Mouse (Mus musculus): ENCODE measurements around the gene Padi6.

Padi6 gene

DNA sequence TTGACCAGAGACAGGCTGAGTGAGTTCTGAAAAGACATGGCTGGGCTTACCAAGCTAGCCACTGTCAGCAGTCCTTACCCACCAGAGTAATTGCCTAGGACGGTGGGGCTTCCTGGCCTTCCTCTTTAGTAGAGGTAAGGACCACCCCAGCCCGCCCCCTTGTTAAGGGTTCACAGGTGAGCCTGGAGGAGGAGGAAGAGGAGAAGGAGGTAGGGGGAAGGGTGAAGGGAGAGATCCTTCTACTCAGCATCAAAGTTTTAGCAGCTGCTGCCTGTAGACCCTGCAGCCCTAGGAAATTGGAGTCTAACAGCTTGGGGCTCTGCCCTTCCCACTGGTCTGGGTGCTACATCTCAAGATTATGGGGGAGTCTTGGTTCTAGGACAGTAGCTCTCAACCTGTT lies at the start of gene Padi6:
Gene Padi6 (minus strand): TSS at position 101 of the 400 bp plus-strand sequence.
- no peak for DNase-seq (ENCODE audit: low read depth)

DNA sequence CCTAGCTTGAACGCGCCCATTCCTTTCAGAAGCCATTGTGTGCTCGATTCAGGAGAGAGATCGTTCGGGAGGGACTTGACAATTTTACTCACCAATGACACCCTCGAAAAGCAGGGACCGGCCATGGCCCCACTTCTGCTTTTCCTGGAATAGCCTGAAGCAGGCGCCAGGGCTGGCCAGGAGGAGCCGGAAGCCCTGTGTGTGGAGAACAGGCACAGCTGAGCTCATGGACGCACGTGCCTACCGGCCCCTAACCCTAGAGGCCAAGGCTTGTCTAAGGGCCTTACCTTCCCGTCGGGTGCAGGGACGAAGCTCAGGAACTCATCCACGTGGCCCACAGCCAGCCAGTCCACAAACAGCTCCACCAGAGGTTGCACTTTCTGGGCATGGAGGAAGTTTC lies 48.6 kb upstream of the Padi6 start:
- DNase-seq (ENCODE audit: low read depth), result no peak

DNA sequence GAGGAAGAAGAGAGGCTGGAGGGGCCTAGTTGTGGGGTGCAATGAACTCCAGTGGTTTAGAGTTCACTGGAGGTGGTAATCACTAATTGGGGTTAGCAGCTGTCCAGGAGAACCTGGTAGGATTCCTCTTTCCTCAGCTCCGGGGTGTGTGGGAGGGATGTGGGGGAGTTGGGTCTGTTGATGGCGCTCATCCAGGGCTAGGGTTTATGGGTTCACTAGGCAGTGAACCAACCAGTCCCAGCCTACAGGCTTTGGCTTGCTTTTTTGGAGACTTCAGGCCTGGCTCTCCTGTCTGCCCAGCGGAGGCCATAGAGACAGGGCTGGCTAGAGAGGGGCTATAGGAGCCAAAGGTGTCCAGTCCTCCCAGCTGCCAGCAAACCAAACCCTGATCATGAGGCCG lies 47.5 kb upstream of the Padi6 start:
- DNase-seq (ENCODE audit: low read depth), result no peak

DNA sequence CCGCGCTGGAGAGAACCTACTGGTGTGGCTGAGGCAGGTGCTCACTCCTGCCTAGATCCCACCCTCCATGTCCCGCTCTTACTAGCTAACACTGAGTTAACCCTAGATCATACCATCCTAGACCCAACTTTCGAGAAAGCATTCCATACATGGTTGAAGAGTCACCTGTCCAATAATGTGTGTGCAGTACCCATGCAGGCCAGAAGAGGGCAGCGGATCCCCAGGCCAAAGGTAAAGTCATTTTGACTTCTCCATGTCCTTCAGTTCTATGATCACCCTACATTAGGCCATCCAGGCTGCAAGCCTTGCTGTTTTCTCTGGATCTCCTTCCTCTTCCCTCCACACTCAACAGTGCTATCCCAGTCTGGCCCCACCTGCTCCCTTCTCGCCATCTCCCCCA lies 46.5 kb upstream of the Padi6 start:
- DNase-seq (ENCODE audit: low read depth), result peak; percentile 75

DNA sequence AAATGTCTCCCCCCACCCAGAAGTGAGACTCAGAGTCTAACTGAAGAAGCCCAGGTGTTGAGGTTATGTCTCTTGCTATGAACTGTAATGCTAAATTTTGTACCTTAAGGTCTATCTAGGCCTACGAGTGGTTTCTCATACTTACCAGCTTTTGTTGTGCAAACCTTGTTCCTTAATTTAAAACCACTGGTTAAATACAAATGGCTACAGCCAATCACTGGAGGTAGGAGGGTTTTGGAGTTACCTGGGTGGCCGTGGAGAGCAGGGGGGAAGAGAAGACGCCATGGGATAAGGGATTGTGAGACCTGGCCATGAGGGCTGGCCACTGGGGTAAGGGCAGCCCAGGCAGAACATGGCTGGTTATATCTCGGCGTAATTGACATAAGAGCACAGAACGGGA lies 45.8 kb upstream of the Padi6 start:
- DNase-seq (ENCODE audit: low read depth), result no peak

DNA sequence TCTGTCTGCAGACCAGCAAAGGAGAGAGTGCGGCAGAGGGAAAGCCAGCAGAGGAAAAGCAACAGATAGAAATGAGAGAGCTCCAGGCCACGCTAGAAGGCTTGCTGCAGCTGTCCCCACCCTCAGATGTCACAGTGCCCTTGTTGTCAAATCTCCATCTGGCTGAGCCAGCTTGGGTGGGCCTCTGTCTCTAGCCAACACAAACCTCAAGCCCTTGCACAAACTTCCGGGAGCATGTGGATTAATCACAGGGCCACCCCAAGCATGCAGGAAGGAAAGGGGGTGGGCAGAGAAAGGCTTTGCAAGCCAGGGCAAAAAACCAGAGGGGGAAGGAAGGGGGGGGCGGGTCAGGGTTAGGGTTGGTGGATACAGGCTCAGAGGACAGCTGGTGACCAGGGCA lies 45.0 kb upstream of the Padi6 start:
- no peak for DNase-seq (ENCODE audit: low read depth)

DNA sequence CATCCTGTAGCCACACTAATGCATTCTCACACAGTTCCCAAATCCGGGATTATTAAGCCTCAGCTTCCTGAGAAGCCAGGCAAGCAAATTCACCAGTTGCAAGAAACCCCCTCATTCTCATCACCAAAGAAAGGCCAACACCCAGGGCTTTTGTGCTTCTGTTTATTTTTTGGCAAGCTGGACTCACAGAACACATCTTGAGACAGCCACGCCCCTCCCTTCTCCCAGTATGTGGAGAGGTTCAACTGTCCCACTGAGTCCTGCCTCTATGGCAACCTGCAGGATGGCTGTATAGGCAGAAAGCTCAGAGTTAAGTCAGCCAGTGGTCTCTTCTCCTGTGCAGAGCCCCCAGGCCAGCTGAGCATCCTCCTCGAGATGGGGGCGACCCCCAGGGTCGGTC lies 42.8 kb upstream of the Padi6 start:
- DNase-seq (ENCODE audit: low read depth), result no peak

DNA sequence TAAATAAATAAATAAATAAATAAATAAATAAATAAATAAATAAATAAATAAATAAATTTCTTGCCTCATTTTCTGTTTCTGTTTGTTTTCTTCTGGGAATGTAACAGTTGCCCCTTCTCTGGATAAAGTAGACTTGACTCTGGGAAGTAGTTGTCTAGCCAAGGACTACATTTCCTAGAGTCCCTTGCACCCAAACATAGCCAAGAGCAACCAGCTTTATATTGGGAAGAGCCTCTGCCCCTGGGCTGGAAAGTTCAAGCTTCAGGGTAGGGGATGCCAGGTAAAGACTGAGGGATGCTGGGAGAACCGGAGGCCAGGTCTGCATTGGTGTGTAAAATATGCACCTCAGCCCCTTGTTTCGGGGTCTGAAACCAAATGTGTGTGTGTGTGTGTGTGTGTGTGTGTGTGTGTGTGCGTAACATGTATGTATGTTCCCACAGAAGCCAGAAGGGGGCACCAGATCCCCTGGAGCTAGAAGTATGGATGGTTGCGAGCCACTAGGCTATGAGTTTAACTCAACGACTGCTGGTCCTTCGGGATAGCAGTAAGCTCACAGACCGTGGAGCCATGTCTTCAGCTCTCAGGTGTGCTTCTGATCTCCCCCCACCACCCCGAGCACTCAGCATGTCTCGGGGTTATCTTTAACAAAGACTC lies 42.0 kb upstream of the Padi6 start:
- no peak for DNase-seq (ENCODE audit: low read depth)

DNA sequence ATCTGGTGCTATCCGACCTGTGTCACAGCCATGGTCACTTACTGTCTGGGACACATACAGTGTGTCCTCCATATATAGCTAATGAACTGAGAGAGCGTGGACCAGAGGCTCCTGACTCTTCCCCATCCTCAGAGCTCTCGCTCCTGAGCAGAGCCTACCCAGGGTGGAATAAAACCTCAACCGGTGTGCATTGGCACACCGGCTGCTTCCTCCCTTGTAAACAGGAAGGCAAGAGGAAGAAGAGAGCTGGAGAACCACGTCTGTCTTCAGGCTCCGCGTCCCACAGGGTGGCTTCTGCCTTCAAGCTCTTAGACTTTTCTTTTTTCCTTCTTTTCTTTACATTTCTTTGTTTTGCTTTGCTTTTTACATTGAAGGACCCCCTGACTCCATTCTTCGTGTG lies 40.4 kb upstream of the Padi6 start:
- no peak for DNase-seq (ENCODE audit: low read depth)

DNA sequence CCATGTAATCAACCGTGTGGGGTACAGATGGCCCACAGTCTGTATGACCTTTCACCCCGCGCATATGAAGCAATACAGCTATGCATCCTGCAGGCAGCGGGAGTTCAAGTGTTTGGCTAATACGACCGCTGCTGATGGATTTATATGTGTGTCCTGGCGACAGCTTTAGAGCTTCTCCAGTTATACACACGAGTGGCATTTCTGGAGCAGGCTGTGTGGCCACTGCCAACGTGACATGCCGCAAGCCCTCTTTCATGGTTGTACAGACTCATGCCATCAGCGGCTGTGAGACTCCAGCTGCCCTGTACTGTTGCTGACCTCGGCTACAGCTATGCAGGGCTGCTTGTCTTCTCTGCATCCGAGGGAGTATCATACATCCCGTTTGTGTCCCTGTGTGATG lies 38.1 kb upstream of the Padi6 start:
- DNase-seq (ENCODE audit: low read depth), result no peak

DNA sequence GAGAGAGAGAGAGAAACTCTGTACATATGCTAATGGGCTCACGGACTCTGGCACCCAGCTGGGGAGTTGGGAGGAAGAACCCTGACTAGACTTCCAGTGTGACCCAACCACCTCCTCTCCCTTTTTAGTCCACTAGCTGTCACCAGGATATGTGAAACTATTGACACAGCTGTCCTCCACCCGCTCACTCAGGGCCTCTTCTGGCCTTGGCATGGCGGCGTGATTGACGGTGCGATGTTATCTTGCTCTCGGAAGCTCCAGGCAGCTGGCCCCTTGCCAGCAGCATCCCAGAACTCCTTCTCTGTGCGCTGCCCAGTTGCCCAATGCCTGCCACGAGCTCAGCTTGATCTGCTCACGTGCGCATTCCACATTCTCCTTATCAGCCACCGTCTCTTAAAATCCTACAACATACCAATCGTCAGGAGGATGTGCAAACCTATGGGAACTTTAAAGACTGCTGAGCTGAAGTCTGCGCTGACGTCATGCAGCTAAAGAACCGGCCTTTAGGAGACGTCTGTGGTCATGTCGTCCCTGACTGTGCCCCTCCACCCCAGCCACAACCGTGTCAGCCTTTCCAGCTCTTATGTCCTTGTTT lies 37.5 kb upstream of the Padi6 start:
- DNase-seq (ENCODE audit: low read depth), result peak; percentile 9

DNA sequence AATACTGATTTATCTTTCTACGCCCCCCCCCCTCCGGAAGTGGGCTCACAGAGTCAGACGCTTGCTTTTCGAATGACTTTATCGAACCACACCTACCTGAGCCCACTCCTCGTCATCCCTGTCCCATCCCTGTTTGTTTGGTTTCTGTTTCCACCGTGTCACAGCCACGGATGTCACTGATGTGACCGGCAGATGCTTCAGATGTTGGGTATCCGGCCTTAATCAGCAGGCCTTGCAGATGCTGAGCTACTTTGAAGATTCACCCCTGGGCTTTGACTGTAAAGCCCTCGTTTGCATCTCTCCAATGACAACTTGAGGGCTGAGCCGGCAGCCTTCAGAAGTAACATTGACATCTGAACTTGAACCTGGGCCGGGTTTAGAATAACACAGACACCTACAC lies 34.2 kb upstream of the Padi6 start:
- DNase-seq (ENCODE audit: low read depth), result no peak

DNA sequence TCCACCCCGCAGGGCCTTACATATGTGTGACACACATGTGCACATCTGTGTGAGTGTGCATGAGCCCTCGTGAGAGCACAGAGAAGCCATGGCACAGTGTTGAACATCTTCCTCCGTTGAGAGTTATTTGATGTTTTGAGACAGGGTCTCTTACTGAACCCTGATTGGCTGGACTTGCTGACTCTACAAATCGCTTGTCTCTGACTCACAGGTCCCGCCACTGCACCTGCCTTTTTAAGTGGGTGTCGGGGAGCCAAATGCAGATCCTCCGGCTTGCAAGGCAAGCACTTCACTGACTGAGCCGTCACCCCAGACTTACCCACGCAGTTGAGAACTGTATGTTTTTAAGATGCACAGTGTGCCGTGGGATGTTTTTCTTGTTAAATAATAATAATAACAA lies 33.4 kb upstream of the Padi6 start:
- DNase-seq (ENCODE audit: low read depth), result no peak

DNA sequence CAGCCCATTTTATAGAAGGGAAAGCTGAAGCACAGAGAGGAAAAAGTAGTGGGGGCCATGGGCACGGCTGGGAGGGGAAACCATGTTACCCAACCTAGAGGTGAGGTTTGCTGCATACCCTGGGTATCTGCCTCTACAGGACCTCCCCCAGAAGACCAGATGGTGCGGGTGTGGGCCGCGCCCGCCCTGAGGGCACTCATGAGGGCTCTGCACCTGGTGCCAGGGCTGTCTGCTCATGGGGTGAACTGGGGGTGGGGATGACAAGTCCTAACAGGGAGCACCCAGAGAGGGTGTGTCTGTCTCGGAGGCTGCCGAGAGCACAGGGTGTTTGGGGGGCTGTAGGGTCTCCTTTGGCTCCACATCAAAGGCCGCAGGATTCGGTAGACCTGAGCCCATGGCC lies 32.5 kb upstream of the Padi6 start:
- DNase-seq (ENCODE audit: low read depth), result no peak

DNA sequence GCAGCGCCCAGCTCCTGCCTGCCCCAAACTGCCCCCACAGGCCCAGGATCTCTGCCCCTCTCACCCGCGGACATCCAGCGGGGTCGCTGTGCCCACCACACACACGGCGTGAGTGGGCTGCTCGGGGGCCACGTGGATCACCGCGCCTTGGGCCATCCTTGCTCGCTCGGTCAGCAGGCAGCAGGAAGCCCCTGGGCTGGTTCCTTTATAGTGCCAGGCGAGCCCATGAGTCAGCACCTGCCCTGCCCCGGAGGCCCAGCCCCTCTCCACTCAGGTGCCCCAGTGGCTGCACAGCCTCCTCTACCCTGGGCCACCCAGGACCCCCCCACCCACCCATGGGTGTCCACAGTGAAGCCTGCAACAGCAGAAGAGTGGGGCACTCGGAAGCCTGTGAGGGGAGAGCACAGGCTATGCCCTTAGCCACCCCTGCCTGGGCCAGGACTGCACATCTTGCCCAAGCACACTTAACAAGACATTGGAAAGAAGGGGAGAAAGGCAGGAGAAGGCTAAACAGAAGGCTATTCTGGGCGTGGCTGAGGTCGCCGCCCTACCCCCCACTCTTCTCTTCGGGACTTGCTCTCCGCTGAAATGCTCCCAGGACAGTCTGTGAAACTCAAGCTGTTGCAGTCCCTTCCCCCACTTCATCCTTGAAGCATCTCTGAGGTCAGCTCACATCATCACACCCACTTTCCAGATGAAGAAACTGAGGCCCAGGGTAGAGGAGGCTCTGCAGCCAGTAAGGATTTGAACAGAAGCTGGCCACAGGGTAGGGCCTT lies 31.8 kb upstream of the Padi6 start, which contains the start of gene Padi4:
Gene Padi4 (minus strand): TSS at position 212 of the 776 bp plus-strand sequence.
- DNase-seq (ENCODE audit: low read depth), result no peak

DNA sequence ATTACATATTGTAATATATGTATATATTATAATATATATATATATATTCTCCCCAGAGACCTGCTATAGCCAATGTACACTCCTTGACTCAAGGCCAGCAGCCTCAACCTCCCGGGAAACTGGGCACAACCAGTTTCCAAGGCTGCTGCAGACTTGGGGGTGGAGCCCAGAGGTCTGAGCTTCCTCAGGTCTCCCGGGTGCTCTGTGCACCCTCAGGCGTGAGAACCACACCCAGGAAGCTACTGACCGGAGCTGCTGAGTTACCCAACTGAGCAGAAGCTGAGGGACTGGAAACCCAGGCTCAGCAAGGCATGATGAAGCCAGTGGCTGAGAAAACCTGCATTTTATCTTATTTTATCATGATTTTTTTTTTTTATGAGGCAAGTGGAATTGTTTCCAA lies 28.6 kb upstream of the Padi6 start:
- peak; percentile 14 for DNase-seq (ENCODE audit: low read depth)

DNA sequence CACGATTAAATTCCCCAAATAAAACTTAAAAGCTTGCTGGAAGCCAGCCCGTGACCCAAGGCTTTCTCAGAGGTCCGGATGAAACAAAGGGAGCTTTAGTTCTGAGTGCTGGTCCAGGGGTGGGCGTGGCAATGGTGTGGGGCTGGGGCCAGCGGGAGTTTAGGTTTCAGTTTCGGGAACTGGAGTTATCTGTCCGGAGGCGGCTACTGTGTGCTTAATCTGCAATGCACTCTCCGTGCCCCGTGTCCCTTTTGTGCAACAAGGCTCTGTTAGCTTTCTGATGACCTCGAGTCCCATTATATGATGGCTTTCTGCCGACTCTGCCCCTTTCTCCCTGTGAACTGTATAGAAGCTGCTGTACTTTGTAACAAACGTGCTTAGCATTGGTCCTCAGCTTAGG lies 28.0 kb upstream of the Padi6 start:
- peak; percentile 52 for DNase-seq (ENCODE audit: low read depth)

DNA sequence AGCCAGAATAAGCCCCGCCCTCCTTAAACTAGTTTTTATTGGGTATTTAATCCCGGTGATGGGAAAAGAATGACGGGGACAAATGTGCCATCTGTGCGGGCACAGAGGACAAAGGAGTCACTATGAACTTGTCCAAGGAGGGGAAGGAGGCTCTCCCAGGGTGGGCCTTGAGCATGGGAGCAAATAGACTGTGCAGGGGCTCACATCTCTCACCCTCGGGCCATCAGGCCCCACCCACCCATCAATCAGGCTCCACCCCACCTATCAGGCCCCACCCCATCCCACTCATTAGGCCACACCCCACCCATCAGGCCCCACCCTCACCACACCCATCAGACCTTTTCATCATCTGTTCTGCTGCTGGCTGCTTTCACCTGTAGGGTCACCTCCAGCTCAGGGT lies 26.5 kb upstream of the Padi6 start:
- no peak for DNase-seq (ENCODE audit: low read depth)

DNA sequence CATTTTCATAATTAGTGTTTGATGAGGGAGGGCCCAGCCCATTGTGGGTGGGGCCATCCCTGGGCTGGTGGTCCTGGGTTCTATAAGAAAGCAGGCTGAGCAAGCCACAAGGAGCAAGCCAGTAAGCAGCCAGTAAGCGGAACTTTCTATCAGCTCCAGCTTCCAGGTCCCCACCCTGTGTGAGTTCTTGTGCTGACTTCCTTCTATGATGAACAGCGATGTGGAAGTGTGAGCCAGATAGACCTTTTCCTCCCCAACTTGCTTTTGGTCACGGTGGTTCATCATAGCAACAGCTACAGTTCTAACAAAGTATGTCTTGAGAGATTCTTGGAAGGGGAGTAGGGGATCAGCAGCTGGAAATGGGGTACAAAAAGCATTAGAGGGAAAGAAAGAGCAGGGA lies 23.5 kb upstream of the Padi6 start:
- DNase-seq (ENCODE audit: low read depth), result no peak

DNA sequence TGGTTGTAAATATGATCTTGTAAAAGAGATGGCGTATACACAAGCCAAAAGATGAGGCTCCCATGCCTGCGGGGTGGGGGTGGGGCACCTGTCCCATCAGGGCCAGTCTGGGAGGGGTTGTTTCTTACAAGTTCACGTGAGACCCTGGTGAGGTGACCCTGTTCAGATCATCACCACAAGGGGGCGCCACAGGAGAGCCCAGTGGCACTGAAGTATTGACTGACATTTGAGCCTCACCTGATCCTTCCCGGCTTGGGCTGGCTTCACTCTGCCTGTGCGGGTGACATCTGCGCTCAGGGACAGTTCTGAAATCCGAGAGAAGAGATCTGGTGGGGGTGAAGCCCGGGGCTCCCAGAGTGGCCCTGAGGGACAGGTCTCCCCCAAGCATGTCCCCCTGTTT lies 20.7 kb upstream of the Padi6 start:
- peak; percentile 46 for DNase-seq (ENCODE audit: low read depth)

DNA sequence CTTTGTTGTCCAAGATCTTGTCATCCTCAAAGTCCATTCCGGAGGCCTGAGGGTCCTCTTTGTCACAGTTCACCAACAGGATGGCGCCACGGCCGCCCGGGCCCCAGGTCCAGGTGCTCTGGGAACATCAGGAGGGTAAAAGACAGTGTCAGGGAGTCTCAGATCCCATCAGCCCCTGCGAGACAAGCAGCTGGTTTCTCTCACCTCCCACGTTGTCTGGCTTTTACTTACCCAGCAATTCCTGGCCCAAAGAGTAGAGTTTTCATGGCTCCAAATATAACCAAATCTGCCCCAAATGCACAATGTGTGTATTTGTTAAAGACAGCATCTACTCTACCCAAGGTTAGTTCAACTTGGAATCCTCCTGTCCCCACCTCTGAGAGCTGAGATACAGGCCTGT lies 19.2 kb upstream of the Padi6 start:
- no peak for DNase-seq (ENCODE audit: low read depth)

DNA sequence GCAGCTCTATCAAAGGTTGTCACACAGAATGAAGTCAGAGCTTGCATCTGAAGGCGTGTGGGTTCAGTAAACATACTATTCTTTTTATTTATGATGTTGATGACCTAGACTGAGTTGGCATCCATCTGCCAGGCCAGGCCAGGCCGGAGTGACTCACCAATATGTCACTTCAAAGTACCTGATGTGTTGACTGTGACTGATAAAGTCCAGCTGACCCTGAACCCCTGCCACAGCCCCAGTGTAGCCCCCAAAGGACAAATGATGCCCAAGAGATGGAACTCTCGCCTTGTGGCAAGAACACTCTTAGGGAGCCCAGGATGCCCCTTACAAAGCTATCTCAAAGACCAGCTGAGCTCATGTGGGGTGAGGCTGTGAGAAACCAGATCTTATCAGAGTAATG lies 13.4 kb upstream of the Padi6 start:
- DNase-seq (ENCODE audit: low read depth), result no peak

DNA sequence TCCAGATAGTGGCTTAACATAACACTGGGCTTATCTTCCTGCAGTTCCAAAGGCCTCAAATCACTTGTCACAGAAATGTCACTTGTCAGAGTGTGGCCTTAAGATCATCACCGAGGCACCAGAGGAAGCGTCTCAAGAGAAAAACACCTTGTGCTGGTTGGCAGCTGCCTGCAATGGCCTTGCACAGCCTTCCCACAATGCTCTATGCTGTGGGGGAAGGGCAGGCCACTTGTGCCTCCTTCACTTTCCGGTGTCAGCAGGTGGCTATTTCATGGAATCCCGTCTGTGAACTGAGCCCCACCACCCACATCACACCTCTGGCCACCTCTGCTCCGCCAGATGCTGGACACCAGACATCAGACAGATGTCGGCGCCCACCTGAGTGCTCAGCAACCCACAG lies 10.9 kb upstream of the Padi6 start:
- DNase-seq (ENCODE audit: low read depth), result no peak

DNA sequence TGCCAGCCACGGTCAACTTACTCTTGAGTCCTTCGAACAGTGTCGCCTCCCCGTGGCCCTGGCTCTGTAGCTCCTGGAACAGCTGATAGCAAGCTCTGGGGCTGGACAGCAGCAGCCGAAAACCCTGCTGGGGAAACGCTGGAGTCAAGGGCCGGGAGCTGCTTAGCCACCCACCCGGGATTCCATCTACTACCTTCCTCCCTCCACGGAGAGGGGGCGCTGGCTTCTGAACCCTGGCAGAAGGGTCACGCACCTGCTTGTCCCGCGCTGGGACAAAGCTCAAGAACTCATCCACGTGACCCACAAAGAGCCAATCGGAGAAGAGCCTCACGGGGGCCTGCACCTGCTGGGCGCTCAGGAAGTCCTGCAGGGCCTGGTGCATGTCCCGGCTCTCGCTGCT lies 7.9 kb upstream of the Padi6 start:
- no peak for DNase-seq (ENCODE audit: low read depth)

Data from NIH3T3 (cell line).